Mouse (Mus musculus): Measurements from ENCODE around the gene 9930021J03Rik.

9930021J03Rik gene

GRCm38 (mm10) chr19:29805917-29806785 is at the start of gene 9930021J03Rik:
9930021J03Rik (minus strand) TSS chr19:29805989.
- Histone ChIP-seq H3K4me3 (replicated peaks; ENCODE audit: low read length) (peak within 1 kb of the TSS; percentile 97), H3K36me3 (ENCODE audit: insufficient read depth, low read length) (peaks cover 29% of the 10 kb centered on the region), H3K27me3 (ENCODE audit: insufficient read depth, low read length) (no peaks in the 10 kb centered on the region), H3K4me1 (replicated peaks; ENCODE audit: low read depth, low read length) (peaks cover 24% of the 10 kb centered on the region), H3K9me3 (ENCODE audit: low read length) (no peaks in the 10 kb centered on the region)
- no peak for TF ChIP-seq NANOG (IDR thresholded peaks at IDR 0.05; ENCODE audit: borderline replicate concordance, low read length)
- TF ChIP-seq CTCF (conservative IDR thresholded peaks at IDR 0.05; ENCODE audit: low read length): no peak
- TF ChIP-seq POU5F1 (IDR thresholded peaks at IDR 0.05; ENCODE audit: borderline replicate concordance, low read length): no peak

GRCm38 (mm10) chr19:29853711-29854110 is 47.9 kb upstream of the 9930021J03Rik start:
- Histone ChIP-seq H3K4me1 (replicated peaks; ENCODE audit: low read depth, low read length) (no peaks in the 10 kb centered on the region), H3K27me3 (ENCODE audit: insufficient read depth, low read length) (no peaks in the 10 kb centered on the region), H3K36me3 (ENCODE audit: insufficient read depth, low read length) (no peaks in the 10 kb centered on the region), H3K9me3 (ENCODE audit: low read length) (peaks cover 18% of the 10 kb centered on the region), H3K4me3 (replicated peaks; ENCODE audit: low read length) (no peak overlapping the region)
- no peak for TF ChIP-seq NANOG (IDR thresholded peaks at IDR 0.05; ENCODE audit: borderline replicate concordance, low read length)

GRCm38 (mm10) chr19:29851036-29851690 is 45.4 kb upstream of the 9930021J03Rik start:
- no peaks in the 10 kb centered on the region for H3K36me3 ChIP-seq (ENCODE audit: insufficient read depth, low read length)
- peaks cover 18% of the 10 kb centered on the region for H3K9me3 ChIP-seq (ENCODE audit: low read length)
- no peaks in the 10 kb centered on the region for H3K27me3 ChIP-seq (ENCODE audit: insufficient read depth, low read length)
- TF ChIP-seq CTCF (conservative IDR thresholded peaks at IDR 0.05; ENCODE audit: low read length) (no peak), NANOG (IDR thresholded peaks at IDR 0.05; ENCODE audit: borderline replicate concordance, low read length) (no peak), POU5F1 (IDR thresholded peaks at IDR 0.05; ENCODE audit: borderline replicate concordance, low read length) (no peak)
- no peaks in the 10 kb centered on the region for H3K4me1 ChIP-seq (replicated peaks; ENCODE audit: low read depth, low read length)
- H3K4me3 ChIP-seq (replicated peaks; ENCODE audit: low read length): no peak overlapping the region

- no peaks in the 10 kb centered on the region for H3K36me3 ChIP-seq (ENCODE audit: insufficient read depth, low read length)
- peaks cover 18% of the 10 kb centered on the region for H3K9me3 ChIP-seq (ENCODE audit: low read length)
- TF ChIP-seq CTCF (conservative IDR thresholded peaks at IDR 0.05; ENCODE audit: low read length) (no peak), POU5F1 (IDR thresholded peaks at IDR 0.05; ENCODE audit: borderline replicate concordance, low read length) (no peak), NANOG (IDR thresholded peaks at IDR 0.05; ENCODE audit: borderline replicate concordance, low read length) (no peak)
- H3K4me3 ChIP-seq (replicated peaks; ENCODE audit: low read length): no peak overlapping the region
- no peaks in the 10 kb centered on the region for H3K27me3 ChIP-seq (ENCODE audit: insufficient read depth, low read length)
- H3K4me1 ChIP-seq (replicated peaks; ENCODE audit: low read depth, low read length): no peaks in the 10 kb centered on the region
Observed at GRCm38 (mm10) chr19:29849924-29850551, 44.2 kb upstream of the 9930021J03Rik start.

- no peak overlapping the region for H3K4me3 ChIP-seq (replicated peaks; ENCODE audit: low read length)
- no peaks in the 10 kb centered on the region for H3K36me3 ChIP-seq (ENCODE audit: insufficient read depth, low read length)
- peaks cover 4% of the 10 kb centered on the region for H3K4me1 ChIP-seq (replicated peaks; ENCODE audit: low read depth, low read length)
- TF ChIP-seq CTCF (conservative IDR thresholded peaks at IDR 0.05; ENCODE audit: low read length) (no peak), NANOG (IDR thresholded peaks at IDR 0.05; ENCODE audit: borderline replicate concordance, low read length) (no peak), POU5F1 (IDR thresholded peaks at IDR 0.05; ENCODE audit: borderline replicate concordance, low read length) (no peak)
- H3K9me3 ChIP-seq (ENCODE audit: low read length): no peaks in the 10 kb centered on the region
- no peaks in the 10 kb centered on the region for H3K27me3 ChIP-seq (ENCODE audit: insufficient read depth, low read length)
Observed at GRCm38 (mm10) chr19:29844036-29844661, 38.4 kb upstream of the 9930021J03Rik start.

- Histone ChIP-seq H3K4me1 (replicated peaks; ENCODE audit: low read depth, low read length) (peaks cover 4% of the 10 kb centered on the region), H3K4me3 (replicated peaks; ENCODE audit: low read length) (no peak overlapping the region), H3K27me3 (ENCODE audit: insufficient read depth, low read length) (no peaks in the 10 kb centered on the region), H3K36me3 (ENCODE audit: insufficient read depth, low read length) (no peaks in the 10 kb centered on the region), H3K9me3 (ENCODE audit: low read length) (no peaks in the 10 kb centered on the region)
- TF ChIP-seq NANOG (IDR thresholded peaks at IDR 0.05; ENCODE audit: borderline replicate concordance, low read length): no peak
- no peak for TF ChIP-seq POU5F1 (IDR thresholded peaks at IDR 0.05; ENCODE audit: borderline replicate concordance, low read length)
- no peak for TF ChIP-seq CTCF (conservative IDR thresholded peaks at IDR 0.05; ENCODE audit: low read length)
Observed at GRCm38 (mm10) chr19:29843641-29844035, 37.8 kb upstream of the 9930021J03Rik start.

GRCm38 (mm10) chr19:29842973-29843372 is 37.2 kb upstream of the 9930021J03Rik start:
- H3K9me3 ChIP-seq (ENCODE audit: low read length): no peaks in the 10 kb centered on the region
- H3K4me1 ChIP-seq (replicated peaks; ENCODE audit: low read depth, low read length): peaks cover 4% of the 10 kb centered on the region
- no peaks in the 10 kb centered on the region for H3K36me3 ChIP-seq (ENCODE audit: insufficient read depth, low read length)
- no peak overlapping the region for H3K4me3 ChIP-seq (replicated peaks; ENCODE audit: low read length)
- no peaks in the 10 kb centered on the region for H3K27me3 ChIP-seq (ENCODE audit: insufficient read depth, low read length)
- TF ChIP-seq POU5F1 (IDR thresholded peaks at IDR 0.05; ENCODE audit: borderline replicate concordance, low read length) (no peak), NANOG (IDR thresholded peaks at IDR 0.05; ENCODE audit: borderline replicate concordance, low read length) (no peak), CTCF (conservative IDR thresholded peaks at IDR 0.05; ENCODE audit: low read length) (no peak)

GRCm38 (mm10) chr19:29840642-29841041 is 34.9 kb upstream of the 9930021J03Rik start:
- Histone ChIP-seq H3K4me3 (replicated peaks; ENCODE audit: low read length) (no peak overlapping the region), H3K9me3 (ENCODE audit: low read length) (no peaks in the 10 kb centered on the region), H3K36me3 (ENCODE audit: insufficient read depth, low read length) (no peaks in the 10 kb centered on the region), H3K4me1 (replicated peaks; ENCODE audit: low read depth, low read length) (peaks cover 4% of the 10 kb centered on the region), H3K27me3 (ENCODE audit: insufficient read depth, low read length) (no peaks in the 10 kb centered on the region)
- TF ChIP-seq CTCF (conservative IDR thresholded peaks at IDR 0.05; ENCODE audit: low read length) (no peak), NANOG (IDR thresholded peaks at IDR 0.05; ENCODE audit: borderline replicate concordance, low read length) (no peak), POU5F1 (IDR thresholded peaks at IDR 0.05; ENCODE audit: borderline replicate concordance, low read length) (no peak)
